Mouse (Mus musculus) embryonic stem cell, embryonic (primary cell): ENCODE results near the gene 1700001C19Rik.

Experiments
- CTCF ChIA-PET, 4 experiments: fragments of 300-600 bp in 2 of 4; fragments of 350-600 bp in 2 of 4; sonication (Branson Sonifier 250); formaldehyde crosslinking; loops; one replicate each; lab custom pipeline; 2022; ENCODE audit warnings: inconsistent platforms in 2 of 4; lab: Charles Lee
- POLR2A ChIA-PET, 4 experiments: fragments of 300-600 bp in 2 of 4; fragments of 350-600 bp in 2 of 4; sonication (Branson Sonifier 250); formaldehyde crosslinking; loops; one replicate each; lab custom pipeline; 2022; ENCODE audit warnings: antibody characterized with exemption in 4 of 4, inconsistent platforms in 1 of 4; lab: Charles Lee

Gene 1700001C19Rik

DNA sequence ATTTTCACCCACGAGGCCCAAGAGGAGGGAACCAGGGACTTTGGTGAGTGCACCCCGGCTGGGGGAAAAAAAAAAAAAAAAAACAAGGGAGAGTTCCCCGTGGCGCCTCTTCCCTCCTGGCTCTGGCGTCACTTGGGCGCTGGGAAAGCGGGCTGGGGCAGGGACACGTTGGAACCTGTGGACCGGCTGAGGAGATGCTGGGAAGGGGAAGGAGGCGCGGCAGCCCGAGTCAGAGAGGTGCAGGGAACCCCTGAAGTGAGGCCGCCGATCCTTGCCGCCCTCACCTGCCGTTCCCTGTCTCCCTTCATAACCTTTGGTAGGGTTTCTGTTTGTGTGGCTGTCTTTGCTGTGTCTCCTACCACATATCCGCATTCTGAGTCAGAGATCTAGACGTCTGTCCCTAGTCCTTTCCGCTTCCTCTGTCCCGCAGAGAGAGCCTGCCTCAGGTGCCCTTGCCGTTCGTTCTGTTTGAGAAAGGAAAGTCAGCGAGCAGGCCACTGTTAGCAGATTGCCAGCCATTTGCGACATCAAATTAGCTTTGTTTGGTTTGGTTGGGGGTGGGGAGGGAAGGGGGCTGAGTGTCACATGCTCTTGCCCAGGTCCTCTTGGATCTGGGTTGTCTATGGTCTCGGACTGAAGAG lies at the start of gene 1700001C19Rik:
Gene 1700001C19Rik, minus strand, starts transcription at position 470 of the 641 bp plus-strand sequence.
- ChIA-PET CTCF (interaction anchor here in 2 of 4 experiments (0.7 to 1.7 kb wide), 7 partner anchors 13 to 206 kb away, joined by 3 to 8 read pairs (median 3); no protein-coding TSS in a partner anchor), POLR2A (interaction anchor here in 2 of 4 experiments (0.6 to 1.5 kb wide), 6 partner anchors 12 to 303 kb away, joined by 3 to 4 read pairs (median 3); partner anchors contain the start of gene Taf8 (in 1 of the 2))

DNA sequence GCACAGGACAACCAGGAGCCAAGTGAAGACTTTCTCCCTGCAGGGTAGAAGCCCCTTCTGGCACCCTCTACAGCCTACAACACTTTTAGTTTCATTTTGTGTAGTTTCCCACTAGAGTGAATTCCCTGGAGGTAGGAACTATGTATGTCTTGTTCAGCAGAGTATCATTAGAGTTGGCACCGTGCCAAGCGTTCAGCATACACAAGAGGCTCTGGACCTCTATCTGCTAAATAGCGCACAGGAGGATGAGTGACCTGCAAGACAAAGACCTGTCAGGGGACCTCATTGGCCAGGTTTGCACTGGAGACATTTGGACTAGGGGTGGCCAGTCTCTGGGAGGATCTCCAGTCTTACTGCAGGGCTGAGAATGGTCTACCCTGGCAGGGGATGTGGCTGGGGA lies 48.6 kb upstream of the 1700001C19Rik start:
- ChIA-PET CTCF (no interaction called here), POLR2A (interaction anchor here in 2 of 4 experiments (0.6 to 1.6 kb wide), 3 partner anchors 16 to 1564 kb away, joined by 3 to 8 read pairs (median 4); partner anchors contain the start of gene Taf8 (in 1 of the 2))

DNA sequence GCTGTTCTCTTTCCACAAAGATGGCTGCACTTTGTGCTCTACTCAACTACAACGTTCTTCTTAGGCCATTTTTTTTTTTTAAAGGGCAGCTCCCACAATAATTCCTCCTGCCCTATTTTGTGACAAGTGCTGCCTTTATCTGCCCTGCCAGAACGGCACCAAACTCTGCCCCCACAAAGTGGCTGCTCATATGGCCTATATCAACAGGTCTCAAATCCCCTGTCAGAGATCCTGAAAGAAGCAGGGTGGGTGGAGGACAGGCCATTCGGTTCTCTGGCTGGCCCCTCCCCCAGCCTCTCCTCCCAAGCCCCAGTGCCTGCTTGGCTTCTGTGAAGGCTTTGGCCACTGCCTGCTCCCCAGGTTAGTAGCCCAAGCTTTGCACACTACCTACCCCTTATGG lies 47.8 kb upstream of the 1700001C19Rik start:
- ChIA-PET CTCF (interaction anchor here in 3 of 4 experiments (0.6 to 1.6 kb wide), 7 partner anchors 8 to 1799 kb away, joined by 3 to 8 read pairs (median 4); partner anchors contain the start of gene Mrpl14 (in 1 of the 3)), POLR2A (interaction anchor here (0.9 to 3.7 kb wide), 16 partner anchors 8 to 254 kb away, joined by 3 to 23 read pairs (median 4); partner anchors contain the start of gene Taf8 (in 2 of the 4))

DNA sequence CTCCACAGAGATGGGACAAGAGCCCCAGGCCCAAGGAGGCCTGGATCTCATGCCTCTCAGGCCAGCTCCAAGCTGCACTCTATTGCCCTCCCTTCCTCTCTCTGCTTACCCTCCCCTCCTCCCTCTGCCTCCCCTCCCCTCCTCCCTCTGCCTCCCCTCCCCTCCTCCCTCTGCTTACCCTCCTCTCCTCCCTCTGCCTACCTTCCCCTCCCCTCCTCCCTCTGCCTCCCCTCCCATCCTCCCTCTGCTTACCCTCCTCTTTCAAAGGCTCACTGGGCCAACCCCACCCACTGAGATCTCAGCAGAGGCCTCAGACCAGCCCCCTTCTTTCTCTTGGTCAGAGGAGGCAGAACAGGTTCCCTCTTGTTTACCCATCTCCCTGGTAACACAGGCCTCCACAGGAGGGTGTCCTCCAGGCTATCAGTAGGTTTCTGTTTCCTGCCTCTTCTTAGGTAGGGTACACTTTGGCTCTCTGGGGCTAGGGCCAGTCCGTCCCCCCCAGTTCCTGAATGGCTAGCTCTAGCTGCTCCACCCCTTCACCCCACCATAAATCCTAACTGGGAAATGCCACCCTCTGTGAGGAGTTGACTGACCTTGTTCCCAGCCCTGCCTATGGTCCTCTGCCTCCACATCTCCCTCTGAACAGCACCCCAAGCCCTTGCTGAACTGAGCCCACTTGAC lies 47.2 kb upstream of the 1700001C19Rik start:
- CTCF ChIA-PET, result interaction anchor here in 3 of 4 experiments (0.6 to 1.6 kb wide), 12 partner anchors 8 to 1798 kb away, joined by 3 to 8 read pairs (median 4); partner anchors contain the start of gene Mrpl14 (in 1 of the 3)

DNA sequence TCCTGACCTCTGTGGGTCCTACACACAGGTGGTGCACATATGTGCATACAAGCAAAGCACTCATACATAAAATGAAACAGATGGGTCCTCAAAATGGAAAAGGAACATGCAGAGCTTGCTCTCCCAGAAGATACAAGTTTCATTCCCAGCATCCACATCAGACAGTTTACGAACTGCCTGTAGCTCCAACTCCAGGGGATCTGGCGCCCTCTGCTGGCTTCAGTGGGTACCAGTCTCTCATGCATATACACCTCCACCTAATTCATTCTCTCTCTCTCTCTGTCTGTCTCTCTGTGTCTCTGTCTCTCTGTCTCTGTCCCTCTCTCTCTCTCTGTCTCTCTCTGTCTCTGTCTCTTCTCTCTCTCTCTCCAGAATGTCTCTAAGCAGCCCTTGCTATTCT lies 45.2 kb upstream of the 1700001C19Rik start:
- ChIA-PET POLR2A (interaction anchor here in 3 of 4 experiments (0.6 to 3.8 kb wide), 16 partner anchors 8 to 170 kb away, joined by 3 to 23 read pairs (median 4); partner anchors contain the start of genes Guca1b (in 1 of the 3) and Taf8 (in 1 of the 3)), CTCF (interaction anchor here (0.6 to 2.2 kb wide), 74 partner anchors 8 to 1484 kb away, joined by 3 to 30 read pairs (median 3); partner anchors contain the start of genes Taf8 (in 3 of the 4), 1700001C19Rik (in 1 of the 4) and Guca1b (in 1 of the 4))

More for the DNA sequence above, 47.2 kb upstream of the 1700001C19Rik start:
- POLR2A ChIA-PET, result interaction anchor here (0.5 to 3.8 kb wide), 25 partner anchors 9 to 280 kb away, joined by 3 to 23 read pairs (median 4); partner anchors contain the start of genes Taf8 (in 2 of the 4), Ccnd3 (in 1 of the 4) and Guca1b (in 1 of the 4)

DNA sequence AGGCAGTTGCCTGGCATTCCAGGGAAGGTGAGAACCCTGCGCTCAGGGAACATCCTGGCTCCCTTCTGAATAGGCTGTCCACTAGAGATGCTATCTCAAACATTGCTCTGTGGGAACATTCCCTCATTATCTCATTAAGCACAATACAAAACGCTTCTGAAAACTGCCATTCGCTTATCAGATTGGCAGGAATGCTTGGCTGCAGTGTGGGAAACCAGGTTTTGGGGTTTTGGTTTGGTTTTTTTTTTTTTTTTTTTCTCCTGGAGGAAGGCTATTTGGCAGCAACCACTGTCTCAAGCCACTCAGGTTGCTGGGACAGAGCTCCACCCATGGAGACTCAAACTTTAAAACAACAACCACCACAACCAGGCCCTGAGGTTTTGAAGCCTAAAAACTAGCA lies 42.7 kb upstream of the 1700001C19Rik start:
- CTCF ChIA-PET, result interaction anchor here (0.6 to 1.4 kb wide), 9 partner anchors 12 to 548 kb away, joined by 3 to 5 read pairs (median 3); partner anchors contain the start of genes AI661453 (in 1 of the 4) and Prickle4 (in 1 of the 4)
- POLR2A ChIA-PET, result interaction anchor here (0.6 to 1.9 kb wide), 12 partner anchors 22 to 590 kb away, joined by 3 to 8 read pairs (median 3); partner anchors contain the start of genes Ccnd3 (in 1 of the 4), Taf8 (in 1 of the 4) and Usp49 (in 1 of the 4)

DNA sequence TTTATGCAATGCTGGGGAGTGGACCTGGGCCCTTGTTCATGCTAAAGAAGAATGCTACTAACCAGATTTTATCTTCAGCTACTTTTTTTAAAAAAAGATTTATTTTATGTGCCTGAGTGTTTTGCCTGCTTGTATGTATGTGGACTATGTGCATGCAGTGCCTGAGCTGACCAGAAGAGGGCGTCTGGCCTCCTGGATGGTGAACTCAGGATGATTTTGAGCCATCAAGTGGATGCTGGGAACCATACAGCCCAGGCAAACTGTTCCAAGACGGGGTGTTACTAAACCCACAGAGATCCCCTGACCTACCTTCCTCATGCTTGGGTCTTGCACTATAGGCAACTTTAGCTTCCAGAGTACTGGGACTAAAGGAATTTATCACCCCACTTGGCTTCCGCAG lies 38.5 kb upstream of the 1700001C19Rik start:
- ChIA-PET POLR2A (interaction anchor here in 3 of 4 experiments (0.7 to 1.9 kb wide), 20 partner anchors 9 to 127 kb away, joined by 3 to 6 read pairs (median 3); partner anchors contain the start of genes 1700001C19Rik (in 1 of the 3) and Guca1b (in 1 of the 3)), CTCF (interaction anchor here in 3 of 4 experiments (0.5 to 2.0 kb wide), 34 partner anchors 8 to 564 kb away, joined by 3 to 7 read pairs (median 3); partner anchors contain the start of genes Ccnd3 (in 1 of the 3), Gm21981 (in 1 of the 3), Guca1b (in 1 of the 3) and Prickle4 (in 1 of the 3))

DNA sequence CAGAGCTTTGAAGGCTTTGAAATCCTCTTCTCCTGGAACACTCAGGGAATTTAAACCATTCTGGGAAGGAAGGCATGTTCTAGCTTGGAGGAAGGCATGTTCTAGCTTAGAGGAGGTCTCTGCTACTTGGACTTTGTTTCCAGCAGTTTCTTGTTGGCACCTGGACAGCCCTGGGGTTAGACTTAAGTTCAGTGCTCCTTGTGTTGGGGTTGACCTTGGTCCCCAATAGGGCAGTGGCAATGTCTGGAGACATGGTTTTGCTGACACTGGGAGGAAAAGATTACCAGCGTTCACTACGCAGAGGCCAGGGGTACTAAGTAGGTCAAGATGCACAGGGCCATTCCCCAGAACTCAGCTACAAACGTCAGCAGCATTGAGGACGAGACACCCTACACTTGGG lies 38.0 kb upstream of the 1700001C19Rik start:
- POLR2A ChIA-PET, result interaction anchor here in 3 of 4 experiments (0.7 to 1.9 kb wide), 13 partner anchors 9 to 120 kb away, joined by 3 to 5 read pairs (median 3); partner anchors contain the start of gene 1700001C19Rik (in 1 of the 3)
- CTCF ChIA-PET, result interaction anchor here in 3 of 4 experiments (0.5 to 2.0 kb wide), 35 partner anchors 9 to 563 kb away, joined by 3 to 7 read pairs (median 3); partner anchors contain the start of genes Ccnd3 (in 1 of the 3), Gm21981 (in 1 of the 3), Guca1b (in 1 of the 3) and Prickle4 (in 1 of the 3)

DNA sequence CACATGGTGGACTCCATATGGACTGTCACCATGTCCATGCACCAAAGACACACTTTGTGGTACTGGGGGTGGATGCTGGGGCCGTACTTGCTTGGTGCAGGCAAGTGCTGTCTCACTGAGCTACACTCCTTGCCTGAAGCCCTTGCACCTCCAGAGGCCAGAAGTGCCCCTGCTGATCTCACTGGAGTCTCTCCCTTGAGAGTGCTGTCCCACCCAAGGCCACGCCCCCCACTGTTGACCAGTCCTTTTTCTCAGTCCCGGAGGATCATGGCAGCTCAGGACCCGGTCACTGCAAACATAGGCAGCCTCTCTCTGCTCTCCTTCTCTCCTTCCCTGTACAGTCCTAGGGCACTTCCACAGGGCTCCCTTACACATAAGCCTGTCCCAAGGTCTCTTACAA lies 37.1 kb upstream of the 1700001C19Rik start:
- CTCF ChIA-PET, result interaction anchor here (0.6 to 4.4 kb wide), 10 partner anchors 8 to 1476 kb away, joined by 3 to 30 read pairs (median 4); no protein-coding TSS in a partner anchor
- POLR2A ChIA-PET, result interaction anchor here in 2 of 4 experiments (1.0 to 2.4 kb wide), 2 partner anchors 10 to 37 kb away, joined by 3 to 8 read pairs; no protein-coding TSS in a partner anchor

DNA sequence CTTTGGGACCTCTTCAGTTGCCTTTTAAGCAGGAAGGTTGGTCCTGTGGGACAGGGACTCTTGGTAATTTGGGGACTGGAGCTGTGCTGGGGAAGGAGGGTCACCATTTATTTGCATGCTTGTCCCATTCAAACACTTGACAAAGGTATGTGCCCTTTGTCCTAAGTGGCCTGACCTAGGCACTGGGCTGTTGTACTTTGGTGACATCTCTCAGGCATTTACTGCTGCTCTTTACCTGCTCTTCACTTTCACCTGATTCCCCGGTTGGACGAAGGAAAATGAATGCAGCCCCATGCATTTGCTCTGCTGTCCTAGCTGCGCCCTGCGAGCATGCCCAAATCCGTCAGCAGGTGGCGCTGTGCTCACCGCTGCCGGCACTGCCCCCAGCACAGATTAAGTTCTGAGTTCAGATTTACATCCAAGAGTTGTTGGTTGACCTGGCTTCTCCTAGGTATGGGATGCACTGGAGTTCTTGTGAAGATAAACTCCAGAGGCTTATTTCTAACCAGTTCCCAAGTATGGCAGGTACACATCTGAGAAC lies 36.3 kb upstream of the 1700001C19Rik start:
- ChIA-PET CTCF (interaction anchor here (0.5 to 4.4 kb wide), 36 partner anchors 8 to 434 kb away, joined by 3 to 30 read pairs (median 4); partner anchors contain the start of genes 1700001C19Rik (in 1 of the 4) and AI661453 (in 1 of the 4)), POLR2A (interaction anchor here in 3 of 4 experiments (0.6 to 2.4 kb wide), 10 partner anchors 11 to 125 kb away, joined by 3 to 10 read pairs (median 4); partner anchors contain the start of gene Taf8 (in 1 of the 3))

DNA sequence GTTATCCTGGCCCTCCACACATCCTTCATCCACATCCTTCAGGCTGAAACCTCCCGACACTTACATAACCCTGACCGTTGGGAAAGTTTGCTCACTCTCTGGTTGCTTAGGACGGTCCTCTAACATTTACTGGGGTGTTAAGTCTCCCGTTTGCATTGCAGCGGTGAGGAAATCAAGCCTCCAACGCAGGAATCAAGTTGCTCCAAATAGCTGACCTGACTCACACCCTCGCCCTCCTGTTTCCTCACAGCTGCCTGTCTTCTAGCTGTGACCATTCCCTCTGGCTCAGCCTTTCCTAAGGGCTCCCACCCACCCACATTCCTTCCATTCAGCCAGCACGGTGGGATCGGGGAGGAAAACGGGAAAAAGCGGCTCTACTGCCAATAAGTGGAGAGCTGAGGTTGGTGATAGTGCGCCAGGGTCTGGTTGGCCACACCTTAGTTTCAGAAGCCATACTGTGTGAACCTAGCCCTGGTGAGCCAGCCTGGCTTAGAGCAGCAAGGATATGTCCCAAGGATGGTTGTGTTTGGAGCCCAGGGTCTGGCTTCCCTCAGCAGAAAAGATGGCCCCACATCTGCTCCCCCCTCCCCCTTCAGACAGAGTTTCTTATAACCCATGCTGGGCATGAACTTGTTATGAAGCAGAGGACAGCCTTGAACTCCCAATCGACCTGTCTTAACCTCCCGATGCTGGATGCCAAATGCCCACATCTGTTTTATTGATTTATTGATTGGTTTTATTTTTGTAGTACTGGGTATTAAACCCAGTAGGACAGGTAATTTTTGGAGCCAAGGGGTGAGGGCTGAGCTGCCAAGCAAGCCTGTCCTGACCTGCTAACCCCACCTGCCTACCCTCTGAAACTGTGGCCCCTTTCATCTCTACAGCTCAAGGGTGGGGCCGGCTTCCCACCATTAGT lies 35.5 kb upstream of the 1700001C19Rik start:
- CTCF ChIA-PET, result interaction anchor here (0.5 to 4.4 kb wide), 42 partner anchors 9 to 1770 kb away, joined by 3 to 30 read pairs (median 3); partner anchors contain the start of genes 1700001C19Rik (in 1 of the 4) and AI661453 (in 1 of the 4)
- POLR2A ChIA-PET, result interaction anchor here in 3 of 4 experiments (0.5 to 2.4 kb wide), 18 partner anchors 10 to 151 kb away, joined by 3 to 10 read pairs (median 4); partner anchors contain the start of gene Taf8 (in 2 of the 3)

DNA sequence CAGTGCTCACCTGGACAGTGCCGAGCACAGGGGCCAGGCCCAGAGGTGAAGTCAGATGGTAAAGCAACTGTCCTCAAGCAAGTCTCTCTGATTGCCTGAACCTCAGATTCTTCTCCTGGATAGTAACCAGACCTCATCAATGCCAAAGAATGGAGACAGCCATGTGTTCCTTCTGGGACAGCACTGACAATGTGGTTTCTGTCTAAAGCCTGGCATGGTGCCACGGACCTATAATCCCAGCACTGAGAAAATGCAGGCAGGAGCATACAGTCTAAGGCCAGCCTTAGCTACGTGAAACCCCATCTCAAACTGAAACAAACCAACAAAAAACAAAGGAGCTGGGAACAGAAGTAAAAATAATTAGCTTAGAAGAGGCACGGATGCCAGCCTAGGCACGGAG lies 33.5 kb upstream of the 1700001C19Rik start:
- POLR2A ChIA-PET, result interaction anchor here in 2 of 4 experiments (0.7 to 1.6 kb wide), 3 partner anchors 57 to 99 kb away, joined by 3 read pairs; no protein-coding TSS in a partner anchor
- CTCF ChIA-PET, result interaction anchor here in 2 of 4 experiments (0.5 to 4.4 kb wide), 4 partner anchors 8 to 16 kb away, joined by 3 to 30 read pairs (median 4); no protein-coding TSS in a partner anchor

DNA sequence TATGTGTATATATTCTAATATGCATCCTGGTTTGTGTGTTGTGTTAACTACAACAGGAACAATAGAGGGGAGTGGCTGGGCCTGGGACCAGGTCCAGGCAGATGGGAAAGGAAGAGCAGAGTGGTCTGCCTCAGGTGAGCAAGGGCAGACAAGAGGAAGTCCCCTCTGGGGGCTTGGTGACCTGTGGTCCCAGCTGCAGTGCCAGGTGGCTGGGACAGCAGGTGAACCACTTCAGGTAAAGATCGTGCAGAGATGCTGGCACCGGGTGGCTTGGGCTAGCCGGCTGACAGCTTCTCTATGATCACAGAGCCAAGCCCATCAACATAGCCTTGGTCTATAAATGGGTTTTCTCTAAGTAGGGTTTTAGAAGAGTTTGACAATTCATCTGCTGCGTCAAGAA lies 32.9 kb upstream of the 1700001C19Rik start:
- ChIA-PET CTCF (interaction anchor here in 1 of 4 experiments (1.7 to 4.4 kb wide), 2 partner anchors 7 to 12 kb away, joined by 4 to 30 read pairs; no protein-coding TSS in a partner anchor), POLR2A (interaction anchor here in 2 of 4 experiments (0.6 to 1.6 kb wide), 4 partner anchors 18 to 112 kb away, joined by 3 to 4 read pairs (median 3); no protein-coding TSS in a partner anchor)

DNA sequence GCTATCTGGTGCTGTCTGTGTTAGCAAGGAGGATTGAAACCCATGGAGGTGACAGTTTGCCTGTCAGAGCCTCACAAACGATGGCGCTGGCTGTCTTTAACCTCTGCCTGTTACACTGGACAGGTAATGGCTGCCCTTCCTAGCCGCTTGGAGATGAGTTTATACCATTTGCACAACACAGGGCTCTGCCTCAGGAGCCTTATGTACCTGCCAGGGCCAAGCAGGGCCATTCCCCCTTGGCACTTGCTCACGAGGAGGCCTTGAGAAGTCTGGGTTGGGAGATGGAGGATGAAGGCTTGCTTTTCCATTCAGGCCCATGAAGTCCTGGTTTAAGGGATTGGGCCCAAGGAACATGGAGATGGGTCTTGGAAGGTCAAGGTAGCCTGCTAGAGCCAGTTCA lies 32.5 kb upstream of the 1700001C19Rik start:
- ChIA-PET CTCF (interaction anchor here in 2 of 4 experiments (0.6 to 3.1 kb wide), 4 partner anchors 13 to 56 kb away, joined by 3 to 17 read pairs (median 10); no protein-coding TSS in a partner anchor), POLR2A (interaction anchor here in 3 of 4 experiments (0.6 to 4.3 kb wide), 6 partner anchors 13 to 112 kb away, joined by 3 to 22 read pairs (median 4); no protein-coding TSS in a partner anchor)

DNA sequence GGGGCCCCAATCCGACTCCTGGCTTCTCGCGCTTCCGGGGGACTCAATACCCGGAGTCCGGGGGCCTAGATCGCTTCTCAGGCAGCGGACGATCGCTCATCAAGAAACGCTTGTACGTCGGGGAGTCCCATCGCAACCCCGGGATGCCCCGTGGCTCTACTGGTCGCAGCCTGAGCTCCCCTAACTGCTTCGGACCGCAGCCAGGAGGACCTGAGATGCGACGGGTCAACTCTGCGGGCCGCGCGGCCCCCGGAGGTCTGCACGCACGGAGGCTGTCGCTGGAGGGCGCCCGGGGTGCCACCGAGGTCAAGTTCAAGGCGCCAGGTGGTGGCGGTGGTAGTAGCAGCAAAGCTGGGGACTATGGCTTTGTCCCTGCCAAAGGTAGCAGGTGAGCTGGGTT lies 31.3 kb upstream of the 1700001C19Rik start:
- ChIA-PET CTCF (interaction anchor here (0.5 to 3.1 kb wide), 28 partner anchors 11 to 785 kb away, joined by 3 to 23 read pairs (median 4); partner anchors contain the start of genes AI661453 (in 1 of the 4) and Taf8 (in 1 of the 4)), POLR2A (interaction anchor here in 2 of 4 experiments (0.6 to 4.3 kb wide), 29 partner anchors 11 to 400 kb away, joined by 3 to 22 read pairs (median 4); partner anchors contain the start of genes 1700001C19Rik (in 1 of the 2) and AI661453 (in 1 of the 2))
